Mouse (Mus musculus): Measurements from ENCODE around the gene Mfsd2a. TPM values are rescaled to one million over a fixed set of nuclear protein-coding genes. Genes with fewer than 3 reads are reported as not detected.

The Mfsd2a gene
- polyA plus RNA-seq, 1 experiment: 0.93 TPM

DNA sequence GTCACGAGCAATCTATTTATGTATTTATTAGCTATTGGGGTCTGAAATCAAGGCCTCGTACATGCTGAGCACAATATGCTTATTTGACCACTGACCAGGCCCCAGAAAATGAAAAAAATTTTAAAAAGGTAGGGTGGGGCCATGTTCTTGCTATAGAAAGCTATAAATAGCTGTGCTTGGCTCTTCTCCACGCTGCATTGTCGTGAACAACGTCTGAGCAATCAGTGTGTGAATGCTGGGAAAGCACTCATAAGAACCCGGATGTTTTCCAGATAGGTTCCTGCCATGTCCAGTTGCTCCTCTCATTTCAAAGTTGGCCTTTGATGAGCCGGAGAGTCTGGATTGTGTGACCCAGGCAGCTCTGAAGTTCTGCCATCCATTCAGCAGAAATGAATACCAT lies 46.8 kb downstream of the Mfsd2a start:
- Histone ChIP-seq H3K9me3 (replicated peaks; ENCODE audit: control insufficient read depth, insufficient read depth, low read length, poor library complexity, severe bottlenecking) (no peaks in the 10 kb centered on the region), H3K4me1 (ENCODE audit: control insufficient read depth, insufficient read depth, low read length) (no peaks in the 10 kb centered on the region), H3K27me3 (ENCODE audit: control insufficient read depth, insufficient read depth, low read length, poor library complexity, severe bottlenecking) (no peaks in the 10 kb centered on the region; the same call in 1 of the 2 replicates), H3K36me3 (ENCODE audit: control insufficient read depth, insufficient read depth, low read length, poor library complexity, severe bottlenecking) (no peaks in the 10 kb centered on the region), H3K27ac (ENCODE audit: insufficient read depth, low read length) (no peak overlapping the region), H3K9ac (ENCODE audit: low read depth, poor library complexity, severe bottlenecking) (no peak overlapping the region), H3K4me3 (ENCODE audit: low read depth, low read length) (no peak overlapping the region)
- TF ChIP-seq POLR2A (IDR thresholded peaks at IDR 0.05; ENCODE audit: insufficient read depth, low read length): no peak
- no peak for TF ChIP-seq CTCF (IDR thresholded peaks at IDR 0.05; ENCODE audit: low read depth, low read length)
- no peak for TF ChIP-seq EP300 (IDR thresholded peaks at IDR 0.05; ENCODE audit: insufficient read depth, low read depth, low read length)

DNA sequence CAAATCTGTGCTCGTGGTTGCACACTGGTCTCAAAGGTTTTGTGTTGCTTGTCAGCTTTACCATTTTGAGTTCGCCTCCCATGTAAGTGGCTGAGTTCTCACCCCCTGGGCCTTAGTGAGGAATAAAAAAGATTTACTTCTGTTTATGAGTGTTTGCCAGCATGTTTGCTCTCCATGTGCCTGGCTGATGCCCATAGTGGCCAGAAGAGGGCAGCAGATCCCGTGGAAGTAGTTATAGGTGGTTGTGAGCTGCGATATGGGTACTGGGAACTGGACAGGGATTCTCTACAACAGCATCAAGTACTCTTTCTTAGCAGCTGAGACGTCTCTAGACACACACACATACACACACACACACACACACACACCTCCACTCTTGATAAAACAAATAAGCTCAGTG lies 48.4 kb downstream of the Mfsd2a start:
- Histone ChIP-seq H3K27me3 (ENCODE audit: control insufficient read depth, insufficient read depth, low read length, poor library complexity, severe bottlenecking) (no peaks in the 10 kb centered on the region; the same call in 1 of the 2 replicates), H3K9ac (ENCODE audit: low read depth, poor library complexity, severe bottlenecking) (no peak overlapping the region), H3K9me3 (replicated peaks; ENCODE audit: control insufficient read depth, insufficient read depth, low read length, poor library complexity, severe bottlenecking) (no peaks in the 10 kb centered on the region), H3K4me3 (ENCODE audit: low read depth, low read length) (no peak overlapping the region), H3K27ac (ENCODE audit: insufficient read depth, low read length) (no peak overlapping the region), H3K4me1 (ENCODE audit: control insufficient read depth, insufficient read depth, low read length) (no peaks in the 10 kb centered on the region), H3K36me3 (ENCODE audit: control insufficient read depth, insufficient read depth, low read length, poor library complexity, severe bottlenecking) (no peaks in the 10 kb centered on the region)
- no peak for TF ChIP-seq EP300 (IDR thresholded peaks at IDR 0.05; ENCODE audit: insufficient read depth, low read depth, low read length)
- TF ChIP-seq CTCF (IDR thresholded peaks at IDR 0.05; ENCODE audit: low read depth, low read length): peak; percentile 82

DNA sequence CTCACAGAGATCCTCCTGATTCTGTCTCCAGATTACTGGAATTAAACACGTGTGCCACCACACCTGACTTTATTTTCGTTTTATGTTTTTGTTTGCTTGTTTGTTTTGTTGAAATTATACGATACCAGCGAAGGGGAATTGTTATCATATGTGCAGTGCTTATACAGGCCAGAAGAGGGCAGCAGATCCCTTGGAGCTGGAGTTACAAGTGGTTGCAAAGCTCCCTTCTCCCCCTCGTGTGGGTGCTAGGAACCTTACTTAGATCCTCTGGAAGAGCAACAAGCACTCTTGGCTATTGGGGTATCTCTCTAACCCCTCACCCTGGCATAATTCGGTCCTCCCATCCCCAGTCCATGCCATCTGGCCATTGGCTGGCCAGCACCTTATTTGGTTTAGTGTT lies 50.4 kb downstream of the Mfsd2a start:
- H3K4me1 ChIP-seq (ENCODE audit: control insufficient read depth, insufficient read depth, low read length): no peaks in the 10 kb centered on the region
- no peaks in the 10 kb centered on the region for H3K27me3 ChIP-seq (ENCODE audit: control insufficient read depth, insufficient read depth, low read length, poor library complexity, severe bottlenecking)
- H3K4me3 ChIP-seq (ENCODE audit: low read depth, low read length): no peak overlapping the region
- H3K9me3 ChIP-seq (replicated peaks; ENCODE audit: control insufficient read depth, insufficient read depth, low read length, poor library complexity, severe bottlenecking): no peaks in the 10 kb centered on the region
- no peaks in the 10 kb centered on the region for H3K36me3 ChIP-seq (ENCODE audit: control insufficient read depth, insufficient read depth, low read length, poor library complexity, severe bottlenecking)
- no peak overlapping the region for H3K9ac ChIP-seq (ENCODE audit: low read depth, poor library complexity, severe bottlenecking)
- no peak overlapping the region for H3K27ac ChIP-seq (ENCODE audit: insufficient read depth, low read length)
- TF ChIP-seq CTCF (IDR thresholded peaks at IDR 0.05; ENCODE audit: low read depth, low read length) (peak; percentile 72), EP300 (IDR thresholded peaks at IDR 0.05; ENCODE audit: insufficient read depth, low read depth, low read length) (no peak), POLR2A (IDR thresholded peaks at IDR 0.05; ENCODE audit: insufficient read depth, low read length) (no peak)

DNA sequence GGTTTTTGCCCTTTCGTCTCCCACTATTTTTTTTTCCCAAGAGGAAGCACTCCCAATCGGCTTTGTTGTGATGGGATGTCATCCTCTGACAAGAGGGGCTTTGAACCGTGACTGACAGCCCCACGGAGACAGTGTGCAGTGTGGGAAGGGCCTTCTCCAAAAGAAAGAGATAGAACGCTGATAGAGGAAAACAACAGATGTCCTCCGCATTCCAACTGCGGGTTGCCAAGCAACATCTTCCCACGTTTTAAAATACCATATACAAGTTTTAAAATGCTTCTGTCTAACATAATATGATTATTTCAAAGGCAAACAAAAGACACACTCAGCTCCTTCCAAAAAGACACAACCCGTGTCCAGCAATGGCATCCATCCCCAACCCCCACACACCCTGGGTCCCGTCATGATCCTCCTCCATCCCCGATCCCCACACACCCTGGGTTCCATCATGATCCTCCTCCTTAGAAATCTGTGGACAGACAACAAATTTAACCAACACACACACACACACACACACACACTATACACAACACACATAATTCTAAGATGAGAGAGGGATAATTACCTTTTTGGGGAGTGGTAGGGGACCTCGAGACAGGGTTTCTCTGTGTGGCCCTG lies 51.3 kb downstream of the Mfsd2a start:
- Histone ChIP-seq H3K4me1 (ENCODE audit: control insufficient read depth, insufficient read depth, low read length) (no peaks in the 10 kb centered on the region), H3K4me3 (ENCODE audit: low read depth, low read length) (no peak overlapping the region)
- no peak for TF ChIP-seq CTCF (IDR thresholded peaks at IDR 0.05; ENCODE audit: low read depth, low read length)
- no peak for TF ChIP-seq EP300 (IDR thresholded peaks at IDR 0.05; ENCODE audit: insufficient read depth, low read depth, low read length)
- TF ChIP-seq POLR2A (IDR thresholded peaks at IDR 0.05; ENCODE audit: insufficient read depth, low read length): no peak

DNA sequence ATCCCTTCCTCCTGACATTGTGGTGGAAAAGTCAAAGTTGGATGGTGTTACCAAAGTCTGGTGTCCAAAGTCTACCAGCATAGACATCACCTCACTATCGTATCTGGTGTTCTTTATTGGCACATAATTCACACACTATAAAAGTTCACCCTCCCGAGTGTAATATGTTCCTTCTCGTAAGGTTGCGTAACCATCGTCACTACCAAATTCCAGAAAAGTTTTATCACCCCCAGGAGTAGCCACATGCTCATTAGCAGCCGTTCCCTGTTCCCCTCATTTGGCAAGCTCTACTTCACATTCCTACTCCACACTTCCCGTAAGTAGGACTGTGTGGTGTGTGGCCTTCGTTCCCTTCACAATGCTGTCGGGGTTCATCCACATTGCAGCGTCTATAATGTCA lies 55.6 kb downstream of the Mfsd2a start:
- H3K4me1 ChIP-seq (ENCODE audit: control insufficient read depth, insufficient read depth, low read length): no peaks in the 10 kb centered on the region
- no peak for TF ChIP-seq CTCF (IDR thresholded peaks at IDR 0.05; ENCODE audit: low read depth, low read length)
- no peak for TF ChIP-seq POLR2A (IDR thresholded peaks at IDR 0.05; ENCODE audit: insufficient read depth, low read length)
- TF ChIP-seq EP300 (IDR thresholded peaks at IDR 0.05; ENCODE audit: insufficient read depth, low read depth, low read length): no peak
- H3K27ac ChIP-seq (ENCODE audit: insufficient read depth, low read length): no peak overlapping the region
- H3K36me3 ChIP-seq (ENCODE audit: control insufficient read depth, insufficient read depth, low read length, poor library complexity, severe bottlenecking): no peaks in the 10 kb centered on the region
- no peaks in the 10 kb centered on the region for H3K9me3 ChIP-seq (replicated peaks; ENCODE audit: control insufficient read depth, insufficient read depth, low read length, poor library complexity, severe bottlenecking)
- no peak overlapping the region for H3K9ac ChIP-seq (ENCODE audit: low read depth, poor library complexity, severe bottlenecking)
- no peak overlapping the region for H3K4me3 ChIP-seq (ENCODE audit: low read depth, low read length)
- no peaks in the 10 kb centered on the region for H3K27me3 ChIP-seq (ENCODE audit: control insufficient read depth, insufficient read depth, low read length, poor library complexity, severe bottlenecking)

More for the DNA sequence above, 51.3 kb downstream of the Mfsd2a start:
- Histone ChIP-seq H3K27me3 (ENCODE audit: control insufficient read depth, insufficient read depth, low read length, poor library complexity, severe bottlenecking) (no peaks in the 10 kb centered on the region), H3K36me3 (ENCODE audit: control insufficient read depth, insufficient read depth, low read length, poor library complexity, severe bottlenecking) (no peaks in the 10 kb centered on the region), H3K27ac (ENCODE audit: insufficient read depth, low read length) (no peak overlapping the region), H3K9me3 (replicated peaks; ENCODE audit: control insufficient read depth, insufficient read depth, low read length, poor library complexity, severe bottlenecking) (no peaks in the 10 kb centered on the region), H3K9ac (ENCODE audit: low read depth, poor library complexity, severe bottlenecking) (no peak overlapping the region)

DNA sequence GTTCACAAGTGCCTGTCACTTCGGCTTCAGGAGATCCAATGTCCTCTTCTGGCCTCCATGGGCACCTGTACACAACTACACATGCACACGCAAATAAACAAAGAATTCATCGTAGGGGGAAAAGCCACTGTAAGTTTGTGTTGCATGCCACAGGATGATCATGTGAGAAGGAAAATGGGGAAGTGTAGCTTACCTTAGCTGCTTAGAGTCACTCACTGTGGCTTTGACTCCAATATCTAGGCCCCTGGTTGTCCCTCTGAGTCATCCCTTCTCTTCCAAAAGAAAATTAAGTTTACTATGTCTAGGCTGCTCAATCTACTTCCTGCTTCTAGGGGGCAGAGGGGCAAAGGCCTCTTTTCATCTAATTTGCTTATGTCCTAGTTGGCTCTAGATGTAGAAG lies 57.3 kb downstream of the Mfsd2a start:
- H3K4me1 ChIP-seq (ENCODE audit: control insufficient read depth, insufficient read depth, low read length): no peaks in the 10 kb centered on the region
- H3K4me3 ChIP-seq (ENCODE audit: low read depth, low read length): no peak overlapping the region
- H3K36me3 ChIP-seq (ENCODE audit: control insufficient read depth, insufficient read depth, low read length, poor library complexity, severe bottlenecking): no peaks in the 10 kb centered on the region
- no peak overlapping the region for H3K9ac ChIP-seq (ENCODE audit: low read depth, poor library complexity, severe bottlenecking)
- TF ChIP-seq CTCF (IDR thresholded peaks at IDR 0.05; ENCODE audit: low read depth, low read length) (no peak), EP300 (IDR thresholded peaks at IDR 0.05; ENCODE audit: insufficient read depth, low read depth, low read length) (no peak), POLR2A (IDR thresholded peaks at IDR 0.05; ENCODE audit: insufficient read depth, low read length) (no peak)
- no peaks in the 10 kb centered on the region for H3K27me3 ChIP-seq (ENCODE audit: control insufficient read depth, insufficient read depth, low read length, poor library complexity, severe bottlenecking)
- no peak overlapping the region for H3K27ac ChIP-seq (ENCODE audit: insufficient read depth, low read length)
- H3K9me3 ChIP-seq (replicated peaks; ENCODE audit: control insufficient read depth, insufficient read depth, low read length, poor library complexity, severe bottlenecking): no peaks in the 10 kb centered on the region

Measured in ES-Bruce4 (cell line).